Mouse (Mus musculus) liver, embryonic 14.5 days (tissue): ENCODE measurements around the gene Efhd2. TPM values are rescaled to one million over a fixed set of nuclear protein-coding genes. Genes with fewer than 3 reads are reported as not detected.

Source experiments
- ATAC-seq: fragments of 200-750 bp; cut with Nextera tagmentation; 2 replicates; pipeline ENCODE4 v1.8.0; 2017; ENCODE audit warnings: moderate number of reproducible peaks, mild to moderate bottlenecking, moderate library complexity; ENCODE audit not compliant: insufficient read depth
- DNase-seq, 3 experiments: peaks; one replicate each; pipeline ENCODE4 v3.0.0-alpha.2; 2012 to 2013; ENCODE audit warnings: low read depth in 3 of 3, low spot score in 3 of 3
- H3K27ac ChIP-seq: fragments of 300-500 bp; sonication (generic); 2 replicates; pipeline ENCODE4 v1.5.1; 2014; ENCODE audit warnings: moderate library complexity, mild to moderate bottlenecking, control low read depth, inconsistent platforms
- H3K27me3 ChIP-seq: fragments of 300-500 bp; sonication (generic); 2 replicates; pipeline ENCODE4 v1.6.1; 2014; ENCODE audit warnings: mild to moderate bottlenecking, low read length, moderate library complexity; ENCODE audit not compliant: control insufficient read depth, insufficient read depth
- H3K36me3 ChIP-seq: fragments of 300-500 bp; sonication (generic); replicated peaks from 2 replicates; pipeline ENCODE4 v1.6.1; 2014; ENCODE audit warnings: low read depth; ENCODE audit not compliant: control insufficient read depth, insufficient read depth
- H3K4me1 ChIP-seq, 2 experiments: fragments of 200-500 bp in 1 of 2; fragments of 300-500 bp in 1 of 2; sonication (generic) in 1 of 2; replicated peaks; 2 replicates each; pipeline ENCODE4 v1.6.1; 2012 to 2014; ENCODE audit warnings: antibody characterized with exemption in 1 of 2, inconsistent platforms in 1 of 2, low read length in 1 of 2; ENCODE audit not compliant: control insufficient read depth in 2 of 2, insufficient read depth in 2 of 2
- H3K4me2 ChIP-seq: fragments of 300-500 bp; sonication (generic); 2 replicates; pipeline ENCODE4 v1.6.1; 2014; ENCODE audit warnings: low read depth, mild to moderate bottlenecking, control low read depth, moderate library complexity
- H3K4me3 ChIP-seq, 2 experiments: fragments of 200-500 bp in 1 of 2; fragments of 300-500 bp in 1 of 2; sonication (generic) in 1 of 2; 2 replicates each; pipeline ENCODE4 v1.5.1; 2012 to 2014; ENCODE audit warnings: low read depth in 2 of 2, low read length in 2 of 2, mild to moderate bottlenecking in 2 of 2, control low read depth in 1 of 2, inconsistent platforms in 1 of 2, moderate library complexity in 1 of 2; ENCODE audit not compliant: insufficient read depth in 1 of 2
- H3K9ac ChIP-seq: fragments of 300-500 bp; sonication (generic); replicated peaks from 2 replicates; pipeline ENCODE4 v1.6.1; 2014; ENCODE audit warnings: mild to moderate bottlenecking, control low read depth, moderate library complexity
- H3K9me3 ChIP-seq: fragments of 300-500 bp; sonication (generic); 2 replicates; pipeline ENCODE4 v1.6.1; 2016; ENCODE audit warnings: low read length, mixed read lengths; ENCODE audit not compliant: control insufficient read depth
- CTCF ChIP-seq: IDR thresholded peaks from 2 replicates; pipeline ENCODE4 v1.5.1; 2016; ENCODE audit warnings: antibody characterized with exemption, low read depth, control low read depth
- EP300 ChIP-seq: IDR thresholded peaks from 2 replicates; pipeline ENCODE4 v1.6.1; 2016; ENCODE audit warnings: antibody characterized with exemption, low read depth
- WGBS: fragments of 180-500 bp; shearing (Covaris S2); extraction: QIAGEN DNeasy Blood & Tissue Kit; methylation state at CpG from one replicate; pipeline ENCODE4 v1.1.7; 2014; ENCODE audit not compliant: insufficient replicate concordance; 5-methylcytosine and 5-hydroxymethylcytosine counted together
- polyA plus RNA-seq, 2 experiments: library from polyadenylated mRNA; depleted of rRNA in 1 of 2; stranded (reverse) in 1 of 2; unstranded in 1 of 2; fragments of >200 nt; fragmentation: Nextera tagmentation in 1 of 2; extraction: Ambion mirVana in 1 of 2; gene quantifications; 2 replicates each; pipeline versions ENCODE4 v1.2.1 to v1.2.3; 2012 to 2014

The Efhd2 gene
- polyA plus RNA-seq, 2 experiments = 23.4 to 25.9 TPM

DNA sequence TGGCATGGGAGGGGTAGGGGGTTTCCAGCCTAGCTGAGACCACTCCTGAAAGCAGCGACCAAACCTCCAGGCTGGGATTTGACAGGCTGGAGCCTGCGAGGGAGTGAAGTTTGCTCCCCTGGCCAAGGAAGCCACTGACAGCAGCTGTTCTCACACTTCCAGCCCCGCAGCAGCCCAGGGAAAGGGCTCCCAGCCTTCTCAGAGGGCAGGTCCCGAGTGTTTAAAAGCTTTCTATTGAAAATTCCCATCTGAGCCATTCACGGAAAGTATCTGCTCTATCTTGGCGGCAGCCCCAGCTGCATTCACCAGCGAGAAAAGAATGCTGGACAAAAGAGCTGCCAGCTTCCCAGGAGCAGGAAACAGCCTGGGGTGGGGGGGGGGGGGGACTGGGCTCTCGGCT, 25.2 kb upstream of the Efhd2 start:
- DNase-seq (no peak), ATAC-seq (no peak)
- no peak overlapping the region for H3K27ac ChIP-seq
- WGBS = 23% methylated on average over 8 of the region's 8 CpGs
- no peak overlapping the region for H3K9ac ChIP-seq
- no peak overlapping the region for H3K4me2 ChIP-seq
- peaks cover 0 to 7% of the 10 kb centered on the region in 2 experiments; a peak in 3 of 4 replicates for H3K4me1 ChIP-seq
- no peak for TF ChIP-seq EP300
- H3K9me3 ChIP-seq = no peaks in the 10 kb centered on the region
- no peaks in the 10 kb centered on the region for H3K36me3 ChIP-seq
- H3K4me3 ChIP-seq = no peak overlapping the region
- no peaks in the 10 kb centered on the region; the same call in 1 of the 2 replicates for H3K27me3 ChIP-seq

DNA sequence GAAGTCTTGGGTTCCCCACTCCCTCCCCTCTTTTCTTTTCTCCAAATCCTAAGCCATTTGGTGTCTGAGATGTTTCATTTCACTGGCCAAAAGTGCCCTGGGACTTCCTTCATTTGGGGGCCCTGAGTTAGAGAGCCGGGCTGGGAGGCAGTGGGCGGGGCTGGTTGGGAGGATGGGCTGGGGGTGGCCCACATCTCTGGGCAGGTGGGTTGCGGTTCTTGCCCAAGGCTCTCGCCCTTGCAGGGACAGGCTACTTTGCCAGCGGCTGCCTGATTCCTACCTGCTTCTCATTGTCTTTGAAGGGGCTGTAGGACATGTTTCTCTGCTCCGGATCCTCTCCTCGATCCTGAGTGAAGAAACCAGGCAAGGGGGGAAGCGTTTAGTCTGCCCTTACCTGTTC, 24.2 kb upstream of the Efhd2 start:
- WGBS = 57% methylated on average over 8 of the region's 8 CpGs
- no peaks in the 10 kb centered on the region for H3K9me3 ChIP-seq

DNA sequence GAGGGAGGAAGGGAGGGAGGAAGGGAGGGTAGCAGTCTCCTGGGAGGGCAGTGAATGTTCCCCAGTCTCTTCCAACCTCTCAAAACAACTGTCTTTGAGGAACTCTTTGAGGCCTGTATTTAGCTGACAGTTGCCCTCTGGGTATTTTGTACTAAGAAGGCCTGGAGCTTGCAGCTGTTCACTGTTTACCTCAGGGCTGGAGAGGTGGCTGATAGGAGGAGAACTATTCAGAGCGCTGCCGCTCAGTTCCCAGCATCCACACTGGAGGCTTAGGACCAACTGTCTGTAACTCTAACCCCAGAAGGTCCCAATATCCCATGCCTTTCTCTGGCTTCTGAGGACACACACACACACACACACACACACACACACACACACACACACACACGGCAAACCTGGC, 23.1 kb upstream of the Efhd2 start:
- no peak overlapping the region for H3K4me3 ChIP-seq
- no peak overlapping the region for H3K9ac ChIP-seq
- H3K36me3 ChIP-seq = no peaks in the 10 kb centered on the region
- TF ChIP-seq EP300 = no peak
- TF ChIP-seq CTCF = no peak
- H3K4me2 ChIP-seq = no peak overlapping the region
- peaks cover 0 to 7% of the 10 kb centered on the region in 2 experiments; a peak in 3 of 4 replicates for H3K4me1 ChIP-seq
- 64% methylated on average over 3 of the region's 3 CpGs for WGBS
- H3K27ac ChIP-seq = no peak overlapping the region
- no peaks in the 10 kb centered on the region for H3K9me3 ChIP-seq
- no peak for ATAC-seq
- DNase-seq = no peak
- no peaks in the 10 kb centered on the region; the same call in 1 of the 2 replicates for H3K27me3 ChIP-seq

More for the DNA sequence above, 24.2 kb upstream of the Efhd2 start:
- Histone ChIP-seq H3K36me3 (no peaks in the 10 kb centered on the region), H3K4me2 (no peak overlapping the region), H3K4me3 (no peak overlapping the region), H3K27me3 (no peaks in the 10 kb centered on the region; the same call in 1 of the 2 replicates), H3K4me1 (peaks cover 0 to 7% of the 10 kb centered on the region in 2 experiments; a peak in 3 of 4 replicates), H3K27ac (no peak overlapping the region), H3K9ac (no peak overlapping the region)
- TF ChIP-seq EP300 = no peak
- TF ChIP-seq CTCF = no peak
- DNase-seq (no peak), ATAC-seq (no peak)

- TF ChIP-seq EP300 (no peak), CTCF (no peak)
- no peak for ATAC-seq
- WGBS = 74% methylated on average over 6 of the region's 6 CpGs
Measured at GRCm38 (mm10) chr4:141897225-141897624, 22.5 kb upstream of the Efhd2 start.

GRCm38 (mm10) chr4:141895772-141896171, 21.1 kb upstream of the Efhd2 start:
- TF ChIP-seq EP300 (no peak), CTCF (no peak)
- no peak overlapping the region for H3K27ac ChIP-seq
- peaks cover 0 to 7% of the 10 kb centered on the region in 2 experiments; a peak in 3 of 4 replicates for H3K4me1 ChIP-seq
- ATAC-seq = no peak
- no peaks in the 10 kb centered on the region for H3K36me3 ChIP-seq
- H3K9ac ChIP-seq = no peak overlapping the region
- H3K9me3 ChIP-seq = no peaks in the 10 kb centered on the region
- no peak overlapping the region for H3K4me3 ChIP-seq
- no peak for DNase-seq
- 32% methylated on average over 12 of the region's 12 CpGs for WGBS
- H3K4me2 ChIP-seq = no peak overlapping the region
- no peaks in the 10 kb centered on the region; the same call in 1 of the 2 replicates for H3K27me3 ChIP-seq

More at GRCm38 (mm10) chr4:141897225-141897624, 22.5 kb upstream of the Efhd2 start:
- Histone ChIP-seq H3K9ac (no peak overlapping the region), H3K36me3 (no peaks in the 10 kb centered on the region), H3K4me1 (peaks cover 0 to 7% of the 10 kb centered on the region in 2 experiments; a peak in 3 of 4 replicates), H3K4me3 (no peak overlapping the region), H3K9me3 (no peaks in the 10 kb centered on the region), H3K27me3 (no peaks in the 10 kb centered on the region; the same call in 1 of the 2 replicates), H3K4me2 (no peak overlapping the region), H3K27ac (no peak overlapping the region)
- DNase-seq = no peak
